ENCODE assay signal across 13 mouse cellular contexts in the genomic region with DNA sequence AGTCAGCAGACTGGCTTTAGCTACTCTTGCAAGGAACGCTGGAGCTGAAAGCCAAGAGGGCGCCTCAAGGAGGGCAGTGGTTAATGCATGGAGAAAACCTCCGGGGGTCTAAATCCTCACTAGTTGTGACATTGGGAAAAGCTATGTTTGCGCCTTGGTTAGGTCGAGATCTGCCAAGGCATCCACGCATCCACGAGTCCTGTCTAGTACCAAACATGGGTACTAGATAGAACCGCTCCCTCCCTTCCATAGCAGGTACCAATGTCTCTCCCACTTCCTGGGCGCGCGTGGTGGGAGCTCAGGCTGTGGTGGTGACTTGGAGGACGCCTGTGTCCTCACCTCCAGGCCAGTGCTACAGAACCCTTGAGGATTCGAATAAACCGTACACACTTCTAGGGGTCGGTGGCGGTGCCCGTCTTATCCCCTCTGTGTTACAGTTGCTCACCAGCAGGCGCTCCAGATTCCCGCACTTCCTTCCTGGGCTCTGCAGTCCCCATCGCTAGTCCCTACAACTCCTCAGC. TPM values are rescaled to one million over a fixed set of nuclear protein-coding genes. Genes with fewer than 3 reads are reported as not detected.
DNase-seq lines count a peak whose midpoint lies in the region; ATAC-seq lines count a peak whose summit lies in the region.
"Had no signal": no experiment of that assay in that cellular context is flagged by ENCODE, and none has a peak within 500 bp of the region (broad histone marks: within the 10 kb centered on the region; RNA-seq: fewer than 3 reads in every experiment).

No protein-coding gene starts in this region.

- H3K4me3 ChIP-seq in forebrain, embryonic 11.5 days (ENCODE audit: low read depth, low read length), result peak overlapping the region; percentile 30
- no peak overlapping the region; the same call in 1 of the 2 replicates for H3K4me3 ChIP-seq in hindbrain, embryonic 16.5 days (ENCODE audit: low read length)
- H3K4me3 ChIP-seq in neural tube, embryonic 15.5 days (replicated peaks), result no peak overlapping the region
- H3K4me3 ChIP-seq in heart, embryonic 12.5 days, result no peak overlapping the region
- H3K4me3 ChIP-seq: myocyte had no signal

- H3K9ac ChIP-seq in forebrain, embryonic 11.5 days (ENCODE audit: low read length), result peak overlapping the region; percentile 85
- peak overlapping the region; percentile 71 for H3K9ac ChIP-seq in hindbrain, embryonic 16.5 days (ENCODE audit: low read depth, low read length)
- peak overlapping the region; percentile 5; the same call in 1 of the 2 replicates for H3K9ac ChIP-seq in neural tube, embryonic 15.5 days (replicated peaks)
- H3K9ac ChIP-seq in heart, embryonic 12.5 days, result no peak overlapping the region

- H3K4me2 ChIP-seq in forebrain, embryonic 11.5 days (ENCODE audit: low read depth, low read length, severe bottlenecking), result peak overlapping the region; percentile 67
- peak overlapping the region; percentile 59 for H3K4me2 ChIP-seq in hindbrain, embryonic 16.5 days (ENCODE audit: low read length)
- peak overlapping the region; percentile 56 for H3K4me2 ChIP-seq in neural tube, embryonic 15.5 days
- H3K4me2 ChIP-seq in heart, embryonic 12.5 days, result no peak overlapping the region

- 7% methylated on average over 20 of the region's 20 CpGs for WGBS in forebrain, embryonic 11.5 days
- 10% methylated on average over 20 of the region's 20 CpGs for WGBS in hindbrain, embryonic 16.5 days
- WGBS in neural tube, embryonic 15.5 days, result 8% methylated on average over 20 of the region's 20 CpGs
- 2% methylated on average over 20 of the region's 20 CpGs for WGBS in heart, embryonic 12.5 days

- H3K4me1 ChIP-seq in forebrain, embryonic 11.5 days (replicated peaks; ENCODE audit: control insufficient read depth, insufficient read depth, low read length), result peaks cover 64% of the 10 kb centered on the region
- H3K4me1 ChIP-seq in hindbrain, embryonic 16.5 days (ENCODE audit: control insufficient read depth, insufficient read depth, low read depth, low read length), result peaks cover 68% of the 10 kb centered on the region
- peaks cover 91% of the 10 kb centered on the region for H3K4me1 ChIP-seq in neural tube, embryonic 15.5 days
- H3K4me1 ChIP-seq in heart, embryonic 12.5 days (replicated peaks), result peaks cover 6% of the 10 kb centered on the region

- H3K9me3 ChIP-seq in forebrain, embryonic 11.5 days (ENCODE audit: control insufficient read depth, low read length), result no peaks in the 10 kb centered on the region
- H3K9me3 ChIP-seq in hindbrain, embryonic 16.5 days (ENCODE audit: control insufficient read depth, low read length), result no peaks in the 10 kb centered on the region
- H3K9me3 ChIP-seq in neural tube, embryonic 15.5 days (replicated peaks), result no peaks in the 10 kb centered on the region
- H3K9me3 ChIP-seq in heart, embryonic 12.5 days (replicated peaks), result no peaks in the 10 kb centered on the region

- DNase-seq in retina, postnatal 1 day, result peak; percentile 56
- no peak for DNase-seq in retina, embryonic 14.5 days (ENCODE audit: low spot score)
- peak; percentile 80 for DNase-seq in forebrain, embryonic 11.5 days (ENCODE audit: low spot score)
- DNase-seq in gastrocnemius, postnatal 25 days, result no peak
- DNase-seq in layer of hippocampus, adult 18-20 months (ENCODE audit: low spot score in 2 of 2), result no peak
- DNase-seq: cerebellum, adult 11 months; gastrocnemius, postnatal 10 days; heart, postnatal 36 days; thymus, postnatal 14 days had no signal

- peak overlapping the region; percentile 99 for H3K27ac ChIP-seq in forebrain, embryonic 11.5 days (ENCODE audit: low read depth, low read length)
- peak overlapping the region; percentile 87 for H3K27ac ChIP-seq in hindbrain, embryonic 16.5 days (ENCODE audit: low read depth, low read length)
- H3K27ac ChIP-seq in neural tube, embryonic 15.5 days (replicated peaks), result peak overlapping the region; percentile 98
- no peak overlapping the region for H3K27ac ChIP-seq in heart, embryonic 12.5 days (ENCODE audit: poor library complexity, severe bottlenecking)

- 0 out of 2 replicates have a peak, but pooled peaks have one; percentile 6 for ATAC-seq in forebrain, embryonic 11.5 days (replicated peaks; ENCODE audit: low FRiP score)
- ATAC-seq in hindbrain, embryonic 16.5 days, result 0 out of 2 replicates have a peak, but pooled peaks have one; percentile 10
- ATAC-seq in neural tube, embryonic 15.5 days (ENCODE audit: low FRiP score), result no peak
- no peak for ATAC-seq in heart, embryonic 12.5 days (ENCODE audit: insufficient number of reproducible peaks, low FRiP score)

- H3K36me3 ChIP-seq in forebrain, embryonic 11.5 days (ENCODE audit: control insufficient read depth, insufficient read depth, low read length), result no peaks in the 10 kb centered on the region; the same call in 1 of the 2 replicates
- no peaks in the 10 kb centered on the region for H3K36me3 ChIP-seq in hindbrain, embryonic 16.5 days (ENCODE audit: control insufficient read depth, insufficient read depth, low read length)
- no peaks in the 10 kb centered on the region for H3K36me3 ChIP-seq in neural tube, embryonic 15.5 days
- H3K36me3 ChIP-seq in heart, embryonic 12.5 days, result no peaks in the 10 kb centered on the region

- peaks cover 9% of the 10 kb centered on the region; the same call in 1 of the 2 replicates for H3K27me3 ChIP-seq in forebrain, embryonic 11.5 days (ENCODE audit: control insufficient read depth, insufficient read depth, low read length)
- H3K27me3 ChIP-seq in hindbrain, embryonic 16.5 days (replicated peaks; ENCODE audit: control insufficient read depth, insufficient read depth, low read length), result no peaks in the 10 kb centered on the region
- no peaks in the 10 kb centered on the region for H3K27me3 ChIP-seq in neural tube, embryonic 15.5 days (replicated peaks)
- peaks cover 96% of the 10 kb centered on the region for H3K27me3 ChIP-seq in heart, embryonic 12.5 days (replicated peaks)

RNA-seq across cellular contexts. Expression of gene Polg, which starts 48.3 kb away (rescaled TPM):
- 48.2 and 48.5 TPM in 2 replicates for polyA plus RNA-seq in forebrain, embryonic 11.5 days (2014; fragmentation: Nextera tagmentation; extraction: Ambion mirVana)
- polyA plus RNA-seq in hindbrain, embryonic 16.5 days (2015; fragmentation: Nextera tagmentation; extraction: Ambion mirVana), result 24.2 and 26.4 TPM in 2 replicates
- 24.2 and 25.0 TPM in 2 replicates for polyA plus RNA-seq in neural tube, embryonic 15.5 days (2015; fragmentation: Nextera tagmentation; extraction: Ambion mirVana)
- total RNA-seq in gastrocnemius, postnatal 25 days (2021), result 10 to 100 TPM; 33.8 to 34.3 TPM
- polyA plus RNA-seq in heart, embryonic 12.5 days (2016; fragmentation: Nextera tagmentation; extraction: Ambion mirVana), result 37.9 and 39.6 TPM in 2 replicates
- total RNA-seq in layer of hippocampus, adult 18-20 months (2021), result 10 to 100 TPM; 81.6 to 81.7 TPM

Comparison
In these comparisons a context has a peak if more than half of its experiments do, and no peak if none do; other contexts are left out.
1. DNase-seq: peak in retina, postnatal 1 day (single experiment) and forebrain, embryonic 11.5 days (single experiment); none in retina, embryonic 14.5 days (single experiment), gastrocnemius, postnatal 25 days (single experiment) and layer of hippocampus, adult 18-20 months (0 of 2).
2. ATAC-seq: peak in forebrain, embryonic 11.5 days (single experiment) and hindbrain, embryonic 16.5 days (single experiment); none in neural tube, embryonic 15.5 days (single experiment) and heart, embryonic 12.5 days (single experiment).